Mouse (Mus musculus) heart, embryonic 14.5 days (tissue): ENCODE results near the gene Gnat2. TPM values are rescaled to one million over a fixed set of nuclear protein-coding genes. Genes with fewer than 3 reads are reported as not detected.
A peak's percentile ranks its signal among the peaks of the same experiment; 100 is the strongest.

Experiments
- ATAC-seq: fragments of 200-750 bp; cut with Nextera tagmentation; 2 replicates; pipeline ENCODE4 v1.8.0; 2017; ENCODE audit warnings: low read depth, moderate TSS enrichment; ENCODE audit not compliant: insufficient number of reproducible peaks, insufficient read depth, low FRiP score
- H3K27ac ChIP-seq, 2 experiments: fragments of 200-500 bp in 1 of 2; fragments of 300-500 bp in 1 of 2; sonication (generic) in 1 of 2; replicated peaks in 1 of 2; 2 replicates each; pipeline ENCODE4 v1.5.1; 2012 to 2014; ENCODE audit warnings: low read depth in 2 of 2, low read length in 2 of 2, control low read depth in 1 of 2, mild to moderate bottlenecking in 1 of 2, mixed read lengths in 1 of 2; ENCODE audit not compliant: control insufficient read depth in 1 of 2, insufficient read depth in 1 of 2
- H3K27me3 ChIP-seq: fragments of 300-500 bp; sonication (generic); 2 replicates; pipeline ENCODE4 v1.6.1; 2014; ENCODE audit warnings: mild to moderate bottlenecking, low read length, control low read depth; ENCODE audit not compliant: control insufficient read depth, insufficient read depth
- H3K36me3 ChIP-seq: fragments of 300-500 bp; sonication (generic); 2 replicates; pipeline ENCODE4 v1.6.1; 2014; ENCODE audit warnings: mild to moderate bottlenecking, control low read depth, low read length, mixed read lengths; ENCODE audit not compliant: control insufficient read depth, insufficient read depth
- H3K4me1 ChIP-seq, 2 experiments: fragments of 200-500 bp in 1 of 2; fragments of 300-500 bp in 1 of 2; sonication (generic) in 1 of 2; 2 replicates each; pipeline ENCODE4 v1.6.1; 2012 to 2014; ENCODE audit warnings: low read length in 2 of 2, control low read depth in 1 of 2, mixed read lengths in 1 of 2; ENCODE audit not compliant: control insufficient read depth in 2 of 2, insufficient read depth in 2 of 2
- H3K4me2 ChIP-seq: fragments of 300-500 bp; sonication (generic); 2 replicates; pipeline ENCODE4 v1.6.1; 2014; ENCODE audit warnings: mild to moderate bottlenecking, low read length
- H3K4me3 ChIP-seq, 2 experiments: fragments of 200-500 bp in 1 of 2; fragments of 300-500 bp in 1 of 2; sonication (generic) in 1 of 2; 2 replicates each; pipeline ENCODE4 v1.5.1; 2012 to 2014; ENCODE audit warnings: low read length in 2 of 2, mild to moderate bottlenecking in 2 of 2, control low read depth in 1 of 2, low read depth in 1 of 2, moderate library complexity in 1 of 2; ENCODE audit not compliant: control insufficient read depth in 1 of 2, insufficient read depth in 1 of 2
- H3K9ac ChIP-seq: fragments of 300-500 bp; sonication (generic); 2 replicates; pipeline ENCODE4 v1.6.1; 2014; ENCODE audit warnings: mild to moderate bottlenecking, low read length
- H3K9me3 ChIP-seq: fragments of 300-500 bp; sonication (generic); 2 replicates; pipeline ENCODE4 v1.6.1; 2016; ENCODE audit warnings: low read length, control low read depth; ENCODE audit not compliant: control insufficient read depth
- WGBS: fragments of 180-500 bp; shearing (Covaris S2); extraction: QIAGEN DNeasy Blood & Tissue Kit; methylation state at CpG from one replicate; pipeline ENCODE4 v1.1.7; 2014; 5-methylcytosine and 5-hydroxymethylcytosine counted together
- polyA plus RNA-seq: library from polyadenylated mRNA; unstranded; fragments of >200 nt; fragmentation: Nextera tagmentation; extraction: Ambion mirVana; gene quantifications from 2 replicates; pipeline ENCODE4 v1.2.1, GENCODE M21; 2014

The Gnat2 gene
- polyA plus RNA-seq, 1 experiment from 2014 or later: 0.59 TPM

GRCm38 (mm10) chr3:108064672-108065071 is 27.9 kb upstream of the Gnat2 start:
- H3K4me2 ChIP-seq: no peak overlapping the region
- no peaks in the 10 kb centered on the region for H3K36me3 ChIP-seq
- peaks cover 1 to 3% of the 10 kb centered on the region in 2 experiments; a peak in 1 of 4 replicates for H3K4me1 ChIP-seq
- no peak overlapping the region for H3K4me3 ChIP-seq
- no peaks in the 10 kb centered on the region for H3K9me3 ChIP-seq
- 37% methylated on average over 4 of the region's 4 CpGs for WGBS
- no peaks in the 10 kb centered on the region for H3K27me3 ChIP-seq
- ATAC-seq: peak; percentile 16; the same call in 1 of the 2 replicates
- H3K9ac ChIP-seq: no peak overlapping the region
- H3K27ac ChIP-seq: no peak overlapping the region

GRCm38 (mm10) chr3:108065551-108065950 is 27.0 kb upstream of the Gnat2 start:
- no peaks in the 10 kb centered on the region for H3K27me3 ChIP-seq
- H3K4me2 ChIP-seq: no peak overlapping the region
- ATAC-seq: no peak
- H3K36me3 ChIP-seq: no peaks in the 10 kb centered on the region
- no peak overlapping the region for H3K27ac ChIP-seq
- no peaks in the 10 kb centered on the region for H3K9me3 ChIP-seq
- WGBS: 74% methylated on average over 9 of the region's 9 CpGs
- peaks cover 4 to 5% of the 10 kb centered on the region in 2 experiments; a peak in 1 of 4 replicates for H3K4me1 ChIP-seq
- no peak overlapping the region for H3K4me3 ChIP-seq
- no peak overlapping the region for H3K9ac ChIP-seq

GRCm38 (mm10) chr3:108067370-108067934 is 25.1 kb upstream of the Gnat2 start:
- peaks cover 5% of the 10 kb centered on the region in 2 experiments; a peak in 1 of 4 replicates for H3K4me1 ChIP-seq
- H3K27me3 ChIP-seq: no peaks in the 10 kb centered on the region
- no peak overlapping the region for H3K4me2 ChIP-seq
- 56% methylated on average over 6 of the region's 6 CpGs for WGBS
- H3K27ac ChIP-seq: no peak overlapping the region
- H3K4me3 ChIP-seq: no peak overlapping the region
- no peak overlapping the region for H3K9ac ChIP-seq
- no peaks in the 10 kb centered on the region for H3K9me3 ChIP-seq
- no peaks in the 10 kb centered on the region for H3K36me3 ChIP-seq
- ATAC-seq: no peak

- Histone ChIP-seq H3K4me2 (no peak overlapping the region), H3K27ac (no peak overlapping the region)
These were observed 23.8 kb upstream of the Gnat2 start for GRCm38 (mm10) chr3:108068826-108069225.

DNA sequence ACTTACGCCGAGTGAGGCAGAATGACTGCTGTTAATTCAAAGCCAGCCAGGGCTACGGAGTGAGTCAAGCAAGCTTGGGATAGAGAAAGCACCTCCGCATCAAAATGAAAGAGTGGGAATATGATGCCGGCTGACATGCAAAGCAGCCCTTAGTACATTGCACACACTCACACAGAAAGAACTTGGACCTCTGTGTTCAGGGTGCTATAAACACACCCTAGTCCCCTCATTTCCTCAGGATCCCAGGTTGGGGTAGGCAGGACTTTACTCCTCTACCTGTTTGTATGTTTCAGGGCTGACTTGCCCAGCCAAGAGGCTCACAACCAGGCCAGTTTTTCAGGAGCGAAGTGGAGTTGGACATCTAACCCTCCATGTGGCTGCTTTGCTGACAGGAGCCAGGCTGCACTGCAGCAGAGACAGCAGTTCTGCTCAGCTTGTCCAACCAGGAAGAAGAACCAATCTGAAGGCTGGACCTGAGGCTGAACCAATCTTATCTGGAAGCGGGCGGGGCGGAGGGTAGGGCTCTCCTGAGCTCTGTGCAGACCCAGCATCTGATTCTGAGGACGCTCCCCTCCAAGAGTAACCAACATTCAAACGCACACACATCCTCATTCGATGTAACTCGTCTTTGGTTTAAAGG is 23.2 kb upstream of the Gnat2 start:
- 32% methylated on average over 13 of the region's 13 CpGs for WGBS
- H3K4me2 ChIP-seq: peak overlapping the region; percentile 55
- H3K27ac ChIP-seq: no peak overlapping the region
- peaks cover 4% of the 10 kb centered on the region for H3K36me3 ChIP-seq
- peaks cover 5% of the 10 kb centered on the region in 2 experiments; a peak in 1 of 4 replicates for H3K4me1 ChIP-seq
- 0 out of 2 replicates have a peak overlapping the region, but pooled peaks have one; percentile 9 for H3K9ac ChIP-seq
- H3K27me3 ChIP-seq: no peaks in the 10 kb centered on the region
- H3K4me3 ChIP-seq: peak overlapping the region in 1 of 2 experiments; percentile 13; a peak in 1 of 4 replicates
- no peaks in the 10 kb centered on the region for H3K9me3 ChIP-seq
- 0 out of 2 replicates have a peak, but pooled peaks have one; percentile 26 for ATAC-seq

More at GRCm38 (mm10) chr3:108068826-108069225, 23.8 kb upstream of the Gnat2 start:
- H3K9me3 ChIP-seq: no peaks in the 10 kb centered on the region
- no peak overlapping the region for H3K4me3 ChIP-seq
- no peak overlapping the region for H3K9ac ChIP-seq
- H3K36me3 ChIP-seq: no peaks in the 10 kb centered on the region; the same call in 1 of the 2 replicates
- WGBS: 5% methylated on average over 1 of the region's 1 CpGs
- peaks cover 5% of the 10 kb centered on the region in 2 experiments; a peak in 1 of 4 replicates for H3K4me1 ChIP-seq
- no peak for ATAC-seq
- H3K27me3 ChIP-seq: no peaks in the 10 kb centered on the region

DNA sequence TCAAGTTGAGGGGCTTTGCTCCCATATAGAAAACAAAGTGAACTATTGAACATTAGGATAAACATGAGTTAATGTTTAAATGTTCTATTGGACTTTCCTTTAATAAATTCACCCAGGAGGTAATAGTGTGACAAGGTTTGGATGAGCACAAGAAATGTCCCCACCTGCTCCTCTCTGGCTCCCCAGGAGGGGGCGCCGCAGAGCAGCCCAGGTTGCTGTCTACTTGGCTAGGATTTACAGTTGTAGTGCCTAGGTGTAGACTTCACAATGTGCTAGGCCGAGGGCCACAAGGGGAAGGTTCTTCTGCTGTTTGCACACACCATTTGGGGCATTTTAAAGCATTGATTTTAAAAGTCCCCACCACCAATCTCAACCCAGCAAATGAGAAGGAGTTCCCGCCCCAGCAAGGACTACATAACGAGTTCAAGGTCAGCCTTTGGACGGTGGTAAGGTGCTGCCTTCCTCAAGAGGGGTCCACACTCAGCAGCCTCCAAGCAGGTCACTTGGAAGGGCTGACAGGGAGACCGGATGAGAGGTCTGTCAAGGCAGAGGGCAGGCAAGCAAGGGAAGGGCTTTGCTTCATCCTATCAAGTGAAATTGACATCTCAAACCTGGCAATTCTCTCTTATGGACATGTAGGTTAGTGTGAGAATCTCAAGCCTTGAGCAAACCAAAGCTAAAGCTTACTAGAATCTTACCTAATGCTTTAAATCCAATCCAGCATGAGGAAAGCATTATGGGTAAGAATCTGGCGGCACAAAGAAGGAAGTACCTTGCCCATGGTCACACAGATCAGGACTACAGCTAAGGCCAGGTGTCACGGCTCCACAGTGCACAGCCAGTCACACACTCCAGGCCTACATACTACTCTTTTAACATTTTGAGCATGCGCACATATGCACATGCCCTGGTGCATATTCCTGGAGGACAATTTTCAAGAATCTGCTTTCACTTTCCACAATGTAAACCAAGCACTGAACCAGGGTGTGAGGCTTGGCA is 22.0 kb upstream of the Gnat2 start:
- H3K36me3 ChIP-seq: peaks cover 16% of the 10 kb centered on the region
- ATAC-seq: no peak

GRCm38 (mm10) chr3:108072983-108073569 is 19.5 kb upstream of the Gnat2 start:
- ATAC-seq: no peak
- WGBS: 68% methylated on average over 10 of the region's 10 CpGs
- Histone ChIP-seq H3K9me3 (no peaks in the 10 kb centered on the region), H3K36me3 (peaks cover 41% of the 10 kb centered on the region), H3K4me2 (no peak overlapping the region), H3K27me3 (no peaks in the 10 kb centered on the region), H3K27ac (no peak overlapping the region), H3K9ac (no peak overlapping the region), H3K4me3 (no peak overlapping the region), H3K4me1 (peaks cover 5% of the 10 kb centered on the region in 2 experiments; a peak in 1 of 4 replicates)

More for the DNA sequence above, 22.0 kb upstream of the Gnat2 start:
- Histone ChIP-seq H3K9me3 (no peaks in the 10 kb centered on the region), H3K4me1 (peaks cover 5% of the 10 kb centered on the region in 2 experiments; a peak in 1 of 4 replicates), H3K4me3 (no peak overlapping the region), H3K9ac (no peak overlapping the region), H3K27me3 (no peaks in the 10 kb centered on the region), H3K4me2 (no peak overlapping the region; the same call in 1 of the 2 replicates), H3K27ac (no peak overlapping the region)
- WGBS: 58% methylated on average over 10 of the region's 10 CpGs
